Mouse (Mus musculus): ENCODE results near the gene Ap1g2. TPM values are rescaled to one million over a fixed set of nuclear protein-coding genes. Genes with fewer than 3 reads are reported as not detected.

Gene Ap1g2
- polyA plus RNA-seq, 1 experiment from 2014 or later = 15.0 TPM

DNA sequence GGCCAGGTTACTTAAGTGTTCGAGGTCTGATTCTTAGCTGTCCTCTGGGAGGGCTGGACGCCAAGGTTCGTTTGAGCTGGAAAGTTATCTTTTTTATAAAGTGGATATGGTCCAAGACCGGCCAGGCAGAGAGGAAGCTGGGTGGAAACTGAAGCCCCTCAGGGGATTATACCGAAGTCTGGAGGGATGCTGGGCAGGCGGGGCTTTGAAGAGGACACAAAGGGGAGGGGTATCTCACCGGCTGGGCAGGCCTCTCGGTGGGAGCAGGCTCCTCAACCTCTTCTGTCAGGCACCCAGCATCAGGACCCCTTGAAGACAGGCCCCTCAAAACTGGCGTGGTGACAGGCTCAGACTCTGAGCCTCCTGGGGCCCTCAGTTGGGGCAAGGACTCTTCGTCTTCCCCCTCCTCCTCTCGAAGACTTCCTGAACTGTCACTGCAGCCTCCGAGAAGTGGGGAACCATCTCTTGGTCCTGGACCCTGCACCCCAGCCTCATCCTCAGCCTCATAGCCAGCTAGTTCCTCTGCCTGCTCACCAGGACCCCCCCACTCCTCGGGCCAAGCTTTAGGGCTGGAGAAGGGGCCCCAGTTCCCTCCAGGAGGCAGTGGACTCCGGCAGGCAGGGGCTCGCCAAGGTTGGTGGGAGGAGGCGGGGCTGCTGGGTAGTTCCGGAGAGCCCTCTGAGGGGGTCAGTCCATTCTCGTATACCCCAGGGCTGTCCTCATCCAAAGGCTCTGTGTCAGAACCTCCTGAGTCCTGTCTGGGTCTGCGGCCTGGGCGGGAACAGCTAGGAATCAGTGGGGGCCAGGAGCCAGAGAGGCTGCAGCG, 2.9 kb upstream of the Ap1g2 start:
- Histone ChIP-seq H3K27me3 (ENCODE audit: low read depth, poor library complexity, severe bottlenecking) (peaks cover 79% of the 10 kb centered on the region), H3K9me3 (replicated peaks) (no peaks in the 10 kb centered on the region), H3K27ac (replicated peaks) (peak overlapping the region; percentile 78), H3K4me3 (peak overlapping the region; percentile 44), H3K4me1 (peaks cover 67% of the 10 kb centered on the region), H3K36me3 (no peaks in the 10 kb centered on the region)
- no peak for DNase-seq (ENCODE audit: low spot score)
- 10% methylated on average over 21 of the region's 21 CpGs for WGBS

DNA sequence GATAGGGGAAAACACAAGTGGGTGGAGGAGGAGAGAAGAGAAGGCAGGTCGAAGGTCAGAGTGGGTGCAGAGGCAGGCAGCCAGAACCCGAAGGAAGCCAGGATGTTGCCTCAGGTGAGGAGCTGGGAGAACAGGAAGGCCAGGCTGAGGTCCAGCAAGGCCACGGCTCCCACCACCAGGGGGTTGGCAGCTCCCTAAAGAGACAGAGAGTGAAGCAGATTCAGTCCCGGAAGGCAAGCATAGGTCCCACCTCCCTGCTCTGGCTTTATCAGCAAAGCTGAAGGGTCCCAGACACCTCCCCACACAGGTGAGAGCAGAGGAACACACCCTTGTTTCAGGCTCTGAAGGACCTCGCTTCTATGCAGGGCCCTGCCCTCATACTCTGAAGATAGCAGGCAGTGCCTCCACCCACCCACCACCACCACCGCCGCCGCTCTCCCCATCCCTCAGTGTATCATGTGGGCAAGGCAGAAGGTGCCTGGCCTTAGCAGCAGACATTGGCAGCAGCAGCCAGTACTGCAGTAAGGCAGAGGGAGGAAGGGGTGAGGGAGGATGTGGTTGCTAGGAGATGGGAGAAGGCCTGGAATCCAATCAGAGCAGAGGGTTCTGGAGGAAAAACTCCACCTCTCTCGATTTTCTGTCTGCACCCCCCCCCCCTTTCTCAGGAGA, 1.9 kb upstream of the Ap1g2 start:
- 35% methylated on average over 9 of the region's 9 CpGs for WGBS
- H3K9me3 ChIP-seq (replicated peaks) = no peaks in the 10 kb centered on the region
- H3K4me1 ChIP-seq = peaks cover 58% of the 10 kb centered on the region
- H3K27ac ChIP-seq (replicated peaks) = peak overlapping the region; percentile 78
- peak overlapping the region; percentile 20; the same call in 1 of the 2 replicates for H3K4me3 ChIP-seq
- DNase-seq (ENCODE audit: low spot score) = peak; percentile 52
- H3K36me3 ChIP-seq = no peaks in the 10 kb centered on the region
- H3K27me3 ChIP-seq (ENCODE audit: low read depth, poor library complexity, severe bottlenecking) = peaks cover 79% of the 10 kb centered on the region

DNA sequence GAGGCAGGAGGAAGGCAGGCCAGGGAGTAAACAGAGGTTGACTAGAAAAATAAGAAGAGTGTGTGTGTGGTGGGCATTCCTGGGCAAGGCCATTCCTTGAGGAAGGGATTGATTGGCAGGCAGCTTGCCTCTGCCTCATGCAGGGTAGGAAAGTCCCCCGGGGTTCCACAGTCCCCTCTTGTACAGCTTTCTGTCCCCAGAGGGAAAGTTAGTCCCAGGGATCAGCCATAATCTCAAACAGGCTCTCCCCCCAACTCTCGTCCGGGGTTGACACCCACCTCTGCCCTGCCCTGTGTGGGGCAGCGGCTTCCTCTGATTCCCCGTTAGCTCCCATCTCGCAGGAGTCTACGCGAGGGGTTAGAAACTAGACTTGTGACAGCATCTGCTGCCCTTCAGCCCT, 597 bp upstream of the Ap1g2 start:
- WGBS = 68% methylated on average over 8 of the region's 8 CpGs
- Histone ChIP-seq H3K36me3 (no peaks in the 10 kb centered on the region), H3K4me1 (peaks cover 57% of the 10 kb centered on the region), H3K4me3 (no peak overlapping the region; the same call in 1 of the 2 replicates), H3K27ac (replicated peaks) (no peak overlapping the region), H3K9me3 (replicated peaks) (no peaks in the 10 kb centered on the region), H3K27me3 (ENCODE audit: low read depth, poor library complexity, severe bottlenecking) (peaks cover 67% of the 10 kb centered on the region)
- no peak for DNase-seq (ENCODE audit: low spot score)

DNA sequence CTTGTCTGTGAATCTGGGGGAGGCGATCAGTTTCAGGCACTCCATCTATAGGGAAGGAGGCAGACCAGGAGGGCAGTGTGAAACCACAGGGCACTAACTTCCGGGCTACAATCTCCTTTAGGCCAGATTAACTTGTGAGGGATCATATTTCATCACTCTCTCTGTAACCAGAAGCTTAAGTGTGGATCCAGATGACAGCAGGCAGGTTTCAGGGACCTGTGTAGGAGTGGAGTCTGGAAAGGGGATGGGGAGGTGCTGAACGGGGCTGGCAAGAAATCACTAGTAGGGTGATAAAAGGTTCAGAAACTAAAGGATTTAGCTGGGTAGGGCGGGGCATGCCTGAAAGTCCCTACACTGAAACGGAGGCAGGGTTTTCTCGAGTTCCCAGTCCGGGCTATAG, 1.0 kb downstream of the Ap1g2 start:
- H3K4me1 ChIP-seq = peaks cover 57% of the 10 kb centered on the region

DNA sequence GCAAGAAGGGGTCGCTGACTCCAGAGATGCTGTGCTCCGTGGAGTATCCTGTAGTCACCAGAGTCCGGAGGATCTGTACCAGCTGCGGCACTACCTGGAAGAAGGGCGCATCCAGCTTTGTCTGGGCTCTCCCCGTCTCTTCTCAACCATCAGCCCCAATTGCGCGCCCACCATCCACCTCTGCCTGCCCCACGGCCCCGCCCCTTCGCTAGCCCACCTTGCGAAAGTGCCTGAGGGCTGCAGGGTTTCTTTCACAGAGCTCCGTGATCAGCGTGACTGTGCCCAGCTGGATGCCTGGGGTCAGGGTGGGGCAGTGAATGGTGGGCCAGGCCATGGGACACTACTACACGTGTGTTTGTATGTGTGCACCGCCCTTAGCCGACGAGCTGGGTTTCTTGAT, 2.0 kb downstream of the Ap1g2 start:
- no peak overlapping the region for H3K27ac ChIP-seq (replicated peaks)
- H3K4me1 ChIP-seq = peaks cover 47% of the 10 kb centered on the region
- WGBS = 86% methylated on average over 18 of the region's 18 CpGs
- H3K9me3 ChIP-seq (replicated peaks) = no peaks in the 10 kb centered on the region
- H3K4me3 ChIP-seq = no peak overlapping the region
- H3K36me3 ChIP-seq = peaks cover 4% of the 10 kb centered on the region
- no peak for DNase-seq (ENCODE audit: low spot score)
- H3K27me3 ChIP-seq (ENCODE audit: low read depth, poor library complexity, severe bottlenecking) = peaks cover 41% of the 10 kb centered on the region

More for the DNA sequence above, 1.0 kb downstream of the Ap1g2 start:
- Histone ChIP-seq H3K27ac (replicated peaks) (peak overlapping the region; percentile 80), H3K36me3 (no peaks in the 10 kb centered on the region; the same call in 1 of the 2 replicates), H3K9me3 (replicated peaks) (no peaks in the 10 kb centered on the region), H3K27me3 (ENCODE audit: low read depth, poor library complexity, severe bottlenecking) (peaks cover 51% of the 10 kb centered on the region), H3K4me3 (peak overlapping the region; percentile 57)
- DNase-seq (ENCODE audit: low spot score) = no peak
- 4% methylated on average over 7 of the region's 7 CpGs for WGBS

DNA sequence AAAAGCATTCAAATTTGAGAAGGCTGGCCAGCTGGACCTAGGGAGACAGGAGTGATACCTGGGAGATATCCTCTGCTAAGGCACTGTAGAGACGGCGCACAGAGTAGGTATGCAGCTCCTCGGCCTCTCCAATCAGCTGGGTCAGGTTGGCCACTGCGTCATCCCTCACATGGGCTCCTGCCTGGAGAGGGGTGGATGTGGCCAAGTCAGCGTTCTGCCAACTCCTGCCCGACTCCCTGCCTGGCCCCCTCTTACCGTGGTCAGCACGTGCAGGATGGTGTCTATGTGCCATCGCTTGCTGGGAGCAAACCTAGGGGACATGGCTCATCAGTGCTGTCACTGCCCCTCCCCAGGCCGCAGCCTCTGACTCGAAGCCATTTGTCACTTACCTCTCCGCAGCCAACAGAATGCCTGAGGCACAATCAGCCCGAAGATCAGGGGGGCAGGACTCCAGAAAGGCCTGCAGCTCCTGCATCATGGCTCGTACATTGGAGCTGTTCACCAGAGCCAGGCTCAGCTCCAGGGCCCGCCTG, 4.1 kb downstream of the Ap1g2 start:
- no peak for DNase-seq (ENCODE audit: low spot score)
- Histone ChIP-seq H3K4me1 (peaks cover 33% of the 10 kb centered on the region), H3K27ac (replicated peaks) (no peak overlapping the region), H3K4me3 (no peak overlapping the region), H3K9me3 (replicated peaks) (no peaks in the 10 kb centered on the region), H3K27me3 (ENCODE audit: low read depth, poor library complexity, severe bottlenecking) (peaks cover 24% of the 10 kb centered on the region), H3K36me3 (peaks cover 24% of the 10 kb centered on the region)
- WGBS = 85% methylated on average over 15 of the region's 15 CpGs

DNA sequence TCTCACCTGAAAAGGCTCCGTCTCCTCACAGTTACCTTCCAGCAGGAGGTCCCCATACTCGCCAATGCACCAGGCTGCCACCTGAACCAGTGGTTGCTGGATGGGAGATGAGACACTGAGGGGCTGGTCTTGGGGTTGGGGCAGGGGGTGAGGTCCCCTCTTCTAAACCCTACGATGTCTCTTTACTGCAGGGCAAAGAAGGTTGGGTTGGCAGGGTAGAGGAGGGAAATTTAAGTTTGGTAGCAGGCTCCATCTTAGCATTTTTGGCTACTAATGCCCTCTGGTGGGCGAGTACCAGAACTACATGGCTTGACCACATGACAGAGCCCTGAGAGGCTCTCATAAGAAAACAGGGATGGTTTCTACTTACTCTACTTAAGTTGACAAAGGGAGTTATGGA, 4.8 kb downstream of the Ap1g2 start:
- Histone ChIP-seq H3K9me3 (replicated peaks) (no peaks in the 10 kb centered on the region), H3K4me1 (peaks cover 33% of the 10 kb centered on the region), H3K36me3 (peaks cover 27% of the 10 kb centered on the region), H3K27me3 (ENCODE audit: low read depth, poor library complexity, severe bottlenecking) (peaks cover 20% of the 10 kb centered on the region), H3K27ac (replicated peaks) (no peak overlapping the region), H3K4me3 (no peak overlapping the region)
- peak; percentile 60 for DNase-seq (ENCODE audit: low spot score)
- WGBS = 50% methylated on average over 4 of the region's 4 CpGs

DNA sequence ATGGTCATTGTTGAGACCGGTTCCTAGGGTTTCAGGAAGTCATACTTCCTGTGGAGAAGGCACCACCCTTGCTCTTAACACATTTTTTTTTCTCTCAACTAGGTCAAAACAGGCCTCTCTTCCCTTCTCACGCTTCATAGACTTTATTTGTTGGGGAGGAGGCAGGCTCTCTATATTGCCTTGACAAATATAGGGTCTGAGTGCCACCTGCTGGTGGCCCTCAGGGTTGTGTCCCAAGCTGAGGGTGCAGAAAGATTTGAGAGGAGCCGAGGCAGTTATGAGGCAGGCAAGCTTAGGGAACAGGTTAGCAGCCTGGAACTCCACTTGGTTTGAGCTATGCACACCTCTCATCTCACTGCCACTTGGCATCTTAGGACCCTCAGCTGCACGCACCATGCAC, 8.3 kb downstream of the Ap1g2 start:
- H3K4me3 ChIP-seq = no peak overlapping the region
- peaks cover 42% of the 10 kb centered on the region for H3K4me1 ChIP-seq
- peaks cover 27% of the 10 kb centered on the region for H3K36me3 ChIP-seq
- H3K9me3 ChIP-seq (replicated peaks) = no peaks in the 10 kb centered on the region
- 0 out of 2 replicates have a peak overlapping the region, but pooled peaks have one; percentile 39 for H3K27ac ChIP-seq (replicated peaks)
- WGBS = 67% methylated on average over 4 of the region's 4 CpGs
- no peaks in the 10 kb centered on the region; the same call in 1 of the 2 replicates for H3K27me3 ChIP-seq (ENCODE audit: low read depth, poor library complexity, severe bottlenecking)
- no peak for DNase-seq (ENCODE audit: low spot score)

DNA sequence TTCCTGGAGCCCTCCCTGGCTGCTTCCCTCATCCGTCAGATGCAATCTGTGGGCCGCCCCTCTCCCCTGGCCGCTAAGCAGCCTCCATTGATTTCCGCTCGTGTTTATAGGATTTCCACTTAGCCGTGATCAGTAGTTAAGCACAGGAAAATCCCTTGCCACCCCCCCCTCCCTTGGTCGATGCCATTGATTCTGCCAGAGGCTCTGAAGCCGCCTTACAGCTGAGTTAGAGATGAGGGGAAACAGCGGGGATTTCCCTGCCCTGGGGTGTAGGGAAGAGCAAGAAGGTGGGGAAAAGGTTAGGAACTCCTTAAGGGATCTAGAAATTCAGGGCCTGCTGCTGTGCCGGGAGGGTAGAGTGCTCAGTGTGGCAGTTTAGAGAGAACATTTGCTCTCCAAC, 8.7 kb downstream of the Ap1g2 start:
- Histone ChIP-seq H3K9me3 (replicated peaks) (no peaks in the 10 kb centered on the region), H3K4me3 (0 out of 2 replicates have a peak overlapping the region, but pooled peaks have one; percentile 26), H3K27ac (replicated peaks) (peak overlapping the region; percentile 39; the same call in 1 of the 2 replicates), H3K36me3 (peaks cover 27% of the 10 kb centered on the region), H3K4me1 (peaks cover 42% of the 10 kb centered on the region), H3K27me3 (ENCODE audit: low read depth, poor library complexity, severe bottlenecking) (no peaks in the 10 kb centered on the region; the same call in 1 of the 2 replicates)
- no peak for DNase-seq (ENCODE audit: low spot score)
- WGBS = 62% methylated on average over 10 of the region's 10 CpGs

DNA sequence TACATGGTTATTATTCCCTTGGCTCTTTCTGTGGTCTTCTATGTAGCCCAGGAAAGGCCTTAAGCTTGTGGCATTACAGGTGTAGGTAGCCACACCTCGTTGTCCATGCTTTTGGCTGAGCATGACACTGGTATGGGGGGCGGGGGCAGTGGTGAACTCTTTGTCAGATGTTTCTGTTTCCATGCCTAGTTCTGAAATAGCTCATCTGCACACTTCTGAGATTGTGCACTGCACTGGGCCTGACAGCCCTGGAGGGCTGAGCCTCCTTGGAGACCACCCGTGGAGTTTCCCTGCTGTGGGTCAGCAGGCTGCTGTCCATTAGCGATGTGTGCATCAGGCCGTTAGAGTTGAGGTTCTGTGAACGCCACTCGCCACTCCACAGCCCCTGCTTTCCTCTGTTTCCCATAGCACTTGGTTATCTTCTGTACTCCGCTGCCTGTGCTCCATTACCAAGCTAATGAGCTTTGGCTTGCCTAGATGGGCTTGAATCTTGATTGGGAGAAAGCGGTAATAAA, 9.8 kb downstream of the Ap1g2 start:
- Histone ChIP-seq H3K27me3 (ENCODE audit: low read depth, poor library complexity, severe bottlenecking) (no peaks in the 10 kb centered on the region; the same call in 1 of the 2 replicates), H3K4me1 (peaks cover 47% of the 10 kb centered on the region), H3K36me3 (peaks cover 27% of the 10 kb centered on the region), H3K9me3 (replicated peaks) (no peaks in the 10 kb centered on the region), H3K27ac (replicated peaks) (peak overlapping the region; percentile 43; the same call in 1 of the 2 replicates), H3K4me3 (peak overlapping the region; percentile 26; the same call in 1 of the 2 replicates)
- WGBS = 58% methylated on average over 9 of the region's 9 CpGs
- DNase-seq (ENCODE audit: low spot score) = no peak

DNA sequence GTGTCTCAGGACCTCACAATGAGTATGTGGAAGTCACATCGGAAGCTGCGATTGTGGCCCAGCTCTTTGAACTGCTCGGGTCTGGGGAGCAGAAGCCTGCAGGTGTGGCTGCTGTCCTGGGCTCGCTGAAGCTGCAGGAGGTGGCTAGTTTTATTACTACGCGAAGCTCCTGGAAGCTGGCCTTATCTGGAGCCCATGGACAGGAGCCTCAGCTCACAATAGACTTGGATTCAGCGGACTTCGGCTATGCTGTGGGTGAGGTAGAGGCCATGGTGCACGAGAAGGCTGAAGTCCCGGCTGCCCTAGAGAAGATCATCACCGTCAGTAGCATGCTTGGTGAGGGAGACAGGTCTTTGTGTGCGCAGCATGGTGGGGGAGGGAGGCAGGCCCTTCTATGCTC, 10.7 kb downstream of the Ap1g2 start:
- Histone ChIP-seq H3K27ac (replicated peaks) (peak overlapping the region; percentile 98), H3K4me3 (peak overlapping the region; percentile 70), H3K4me1 (peaks cover 57% of the 10 kb centered on the region), H3K27me3 (ENCODE audit: low read depth, poor library complexity, severe bottlenecking) (no peaks in the 10 kb centered on the region; the same call in 1 of the 2 replicates), H3K9me3 (replicated peaks) (no peaks in the 10 kb centered on the region), H3K36me3 (peaks cover 27% of the 10 kb centered on the region)
- WGBS = 76% methylated on average over 12 of the region's 12 CpGs
- no peak for DNase-seq (ENCODE audit: low spot score)

DNA sequence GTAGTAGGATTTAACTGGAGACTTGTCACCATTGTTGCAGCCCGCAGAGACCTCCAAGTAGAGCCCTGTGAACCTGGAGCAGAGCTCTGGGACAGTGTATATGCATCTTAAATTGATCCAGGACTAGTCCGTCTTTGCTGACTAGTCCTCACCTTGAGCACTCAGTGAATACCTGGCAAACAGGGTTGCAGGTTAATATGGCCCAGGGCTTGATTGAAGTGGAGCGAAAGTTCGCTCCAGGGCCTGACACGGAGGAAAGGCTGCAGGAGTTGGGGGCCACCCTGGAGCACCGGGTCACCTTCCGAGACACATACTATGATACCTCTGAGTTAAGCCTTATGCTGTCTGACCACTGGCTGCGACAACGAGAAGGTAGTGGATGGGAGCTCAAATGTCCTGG, 11.1 kb downstream of the Ap1g2 start:
- H3K27me3 ChIP-seq (ENCODE audit: low read depth, poor library complexity, severe bottlenecking) = no peaks in the 10 kb centered on the region; the same call in 1 of the 2 replicates
- WGBS = 60% methylated on average over 9 of the region's 9 CpGs
- H3K4me1 ChIP-seq = peaks cover 61% of the 10 kb centered on the region
- H3K9me3 ChIP-seq (replicated peaks) = no peaks in the 10 kb centered on the region
- peak overlapping the region; percentile 98 for H3K27ac ChIP-seq (replicated peaks)
- DNase-seq (ENCODE audit: low spot score) = no peak
- peaks cover 27% of the 10 kb centered on the region for H3K36me3 ChIP-seq
- H3K4me3 ChIP-seq = peak overlapping the region; percentile 70

Data from midbrain, embryonic 10.5 days (tissue).